Mouse (Mus musculus) stomach, postnatal 0 days (tissue): ENCODE measurements around the gene Tmem59l. TPM values are rescaled to one million over a fixed set of nuclear protein-coding genes. Genes with fewer than 3 reads are reported as not detected.

Experiments used
- ATAC-seq: fragments of 200-750 bp; cut with Nextera tagmentation; 2 replicates; pipeline ENCODE4 v1.8.0; 2017; ENCODE audit not compliant: low FRiP score, low TSS enrichment
- DNase-seq: peaks from one replicate; pipeline ENCODE4 v3.0.0-alpha.2; 2016; ENCODE audit warnings: low spot score
- H3K27ac ChIP-seq: fragments of 300-500 bp; sonication (generic); replicated peaks from 2 replicates; pipeline ENCODE4 v1.5.1; 2014; ENCODE audit warnings: mild to moderate bottlenecking, control low read depth
- H3K27me3 ChIP-seq: fragments of 300-500 bp; sonication (generic); 2 replicates; pipeline ENCODE4 v1.6.1; 2014; ENCODE audit warnings: low read length; ENCODE audit not compliant: control insufficient read depth, insufficient read depth
- H3K36me3 ChIP-seq: fragments of 300-500 bp; sonication (generic); 2 replicates; pipeline ENCODE4 v1.6.1; 2014; ENCODE audit warnings: low read length, mixed read lengths; ENCODE audit not compliant: control insufficient read depth, insufficient read depth
- H3K4me1 ChIP-seq: fragments of 300-500 bp; sonication (generic); replicated peaks from 2 replicates; pipeline ENCODE4 v1.6.1; 2014; ENCODE audit warnings: antibody characterized with exemption; ENCODE audit not compliant: control insufficient read depth, insufficient read depth
- H3K4me2 ChIP-seq: fragments of 300-500 bp; sonication (generic); replicated peaks from 2 replicates; pipeline ENCODE4 v1.6.1; 2014; ENCODE audit warnings: low read depth, mild to moderate bottlenecking, control low read depth, moderate library complexity
- H3K4me3 ChIP-seq: fragments of 300-500 bp; sonication (generic); 2 replicates; pipeline ENCODE4 v1.5.1; 2014; ENCODE audit warnings: low read depth, low read length, control low read depth
- H3K9ac ChIP-seq: fragments of 300-500 bp; sonication (generic); 2 replicates; pipeline ENCODE4 v1.6.1; 2014; ENCODE audit warnings: mild to moderate bottlenecking, low read length, control low read depth, mixed read lengths
- H3K9me3 ChIP-seq: fragments of 300-500 bp; sonication (generic); 2 replicates; pipeline ENCODE4 v1.6.1; 2016; ENCODE audit warnings: low read length; ENCODE audit not compliant: control insufficient read depth
- CTCF ChIP-seq: IDR thresholded peaks from 2 replicates; pipeline ENCODE4 v1.5.1; 2016; ENCODE audit warnings: antibody characterized with exemption, low read depth, mild to moderate bottlenecking, moderate library complexity
- EP300 ChIP-seq: optimal IDR thresholded peaks from 2 replicates; pipeline ENCODE3; 2016; ENCODE audit warnings: antibody characterized with exemption
- WGBS: fragments of 180-500 bp; shearing (Covaris S2); extraction: QIAGEN DNeasy Blood & Tissue Kit; methylation state at CpG from one replicate; pipeline ENCODE4 v1.1.7; 2014; 5-methylcytosine and 5-hydroxymethylcytosine counted together
- polyA plus RNA-seq: library from polyadenylated mRNA; unstranded; fragments of >200 nt; fragmentation: Nextera tagmentation; extraction: Ambion mirVana; gene quantifications from 2 replicates; pipeline ENCODE4 v1.2.1, GENCODE M21; 2015

Gene Tmem59l
- polyA plus RNA-seq, 1 experiment from 2014 or later = 2.4 TPM

GRCm38 (mm10) chr8:70492664-70493640 lies 5.8 kb upstream of the Tmem59l start, which contains the start of gene Crlf1:
Gene Crlf1 (plus strand): TSS chr8:70493158.
- Histone ChIP-seq H3K36me3 (no peaks in the 10 kb centered on the region), H3K9ac (peak within 1 kb of the TSS; percentile 45), H3K27ac (no peak within 1 kb of the TSS), H3K4me2 (peak within 1 kb of the TSS; percentile 75), H3K27me3 (peaks cover 52% of the 10 kb centered on the region), H3K4me3 (peak within 1 kb of the TSS; percentile 43), H3K9me3 (no peaks in the 10 kb centered on the region), H3K4me1 (0 out of 2 replicates have a peak, but pooled peaks cover 4% of the 10 kb centered on the region)
- TF ChIP-seq CTCF (no peak), EP300 (no peak)
- DNase-seq (no peak), ATAC-seq (no peak; the same call in 1 of the 2 replicates)
- WGBS = under 1% methylated on average over 49 of the region's 93 CpGs

GRCm38 (mm10) chr8:70490880-70491495 lies 3.8 kb upstream of the Tmem59l start:
- Histone ChIP-seq H3K4me3 (no peak overlapping the region), H3K9ac (no peak overlapping the region), H3K36me3 (no peaks in the 10 kb centered on the region), H3K27me3 (peaks cover 56% of the 10 kb centered on the region), H3K9me3 (no peaks in the 10 kb centered on the region), H3K4me2 (no peak overlapping the region), H3K4me1 (0 out of 2 replicates have a peak, but pooled peaks cover 4% of the 10 kb centered on the region), H3K27ac (no peak overlapping the region)
- TF ChIP-seq CTCF (no peak), EP300 (no peak)
- DNase-seq (no peak), ATAC-seq (no peak)
- 17% methylated on average over 20 of the region's 20 CpGs for WGBS

GRCm38 (mm10) chr8:70490061-70490879 lies 3.1 kb upstream of the Tmem59l start:
- Histone ChIP-seq H3K36me3 (no peaks in the 10 kb centered on the region), H3K9me3 (no peaks in the 10 kb centered on the region), H3K27ac (no peak overlapping the region), H3K9ac (no peak overlapping the region), H3K4me2 (peak overlapping the region; percentile 55; the same call in 1 of the 2 replicates), H3K4me1 (0 out of 2 replicates have a peak, but pooled peaks cover 4% of the 10 kb centered on the region), H3K27me3 (peaks cover 51% of the 10 kb centered on the region), H3K4me3 (no peak overlapping the region)
- TF ChIP-seq EP300 = no peak
- TF ChIP-seq CTCF = no peak
- 31% methylated on average over 10 of the region's 10 CpGs for WGBS
- ATAC-seq (no peak), DNase-seq (no peak)

- Histone ChIP-seq H3K27me3 (peaks cover 46% of the 10 kb centered on the region), H3K9me3 (no peaks in the 10 kb centered on the region), H3K4me3 (peak overlapping the region; percentile 30), H3K4me1 (0 out of 2 replicates have a peak, but pooled peaks cover 4% of the 10 kb centered on the region), H3K4me2 (peak overlapping the region; percentile 55), H3K27ac (no peak overlapping the region), H3K36me3 (no peaks in the 10 kb centered on the region), H3K9ac (no peak overlapping the region)
- WGBS = 5% methylated on average over 29 of the region's 41 CpGs
- peak; percentile 28 for DNase-seq
- TF ChIP-seq EP300 (no peak), CTCF (no peak)
- ATAC-seq = no peak
Measured at GRCm38 (mm10) chr8:70489576-70489975, 2.4 kb upstream of the Tmem59l start.

- DNase-seq (no peak), ATAC-seq (no peak)
- no peak overlapping the region for H3K27ac ChIP-seq
- no peak overlapping the region for H3K9ac ChIP-seq
- TF ChIP-seq CTCF (no peak), EP300 (no peak)
- H3K36me3 ChIP-seq = no peaks in the 10 kb centered on the region
- peak overlapping the region; percentile 55 for H3K4me2 ChIP-seq
- H3K27me3 ChIP-seq = peaks cover 43% of the 10 kb centered on the region
- peak overlapping the region; percentile 31 for H3K4me3 ChIP-seq
- H3K9me3 ChIP-seq = no peaks in the 10 kb centered on the region
- 0 out of 2 replicates have a peak, but pooled peaks cover 4% of the 10 kb centered on the region for H3K4me1 ChIP-seq
- WGBS = 7% methylated on average over 14 of the region's 14 CpGs
Measured at GRCm38 (mm10) chr8:70488931-70489470, 1.8 kb upstream of the Tmem59l start.
